Mouse (Mus musculus) G1E (cell line): Measurements from ENCODE around the gene Fam222a. TPM values are rescaled to one million over a fixed set of nuclear protein-coding genes. Genes with fewer than 3 reads are reported as not detected.

Source experiments
- ATAC-seq: 2 replicates; pipeline ENCODE4 v1.8.0; 2016; ENCODE audit warnings: mild to moderate bottlenecking; ENCODE audit not compliant: insufficient number of reproducible peaks, poor library complexity, low FRiP score, severe bottlenecking; ENCODE audit errors: extremely low read depth
- DNase-seq: peaks from one replicate; pipeline ENCODE4 v3.0.0; 2012; ENCODE audit warnings: low spot score
- H3K27me3 ChIP-seq: 2 replicates; pipeline ENCODE4 v1.6.1; 2012; ENCODE audit warnings: mild to moderate bottlenecking, low read length, inconsistent platforms; ENCODE audit not compliant: insufficient read depth
- H3K36me3 ChIP-seq: replicated peaks from 2 replicates; pipeline ENCODE3; 2012; ENCODE audit warnings: mild to moderate bottlenecking, inconsistent platforms
- H3K4me1 ChIP-seq: 2 replicates; pipeline ENCODE4 v1.6.1; 2012; ENCODE audit warnings: low read depth, low read length, inconsistent platforms, mixed read lengths; ENCODE audit not compliant: insufficient read depth
- H3K4me3 ChIP-seq: 2 replicates; pipeline ENCODE4 v1.5.1; 2012; ENCODE audit warnings: low read depth, mild to moderate bottlenecking, inconsistent platforms, low read length, moderate library complexity, mixed read lengths
- H3K9me3 ChIP-seq: replicated peaks from 2 replicates; pipeline ENCODE4 v1.6.1; 2012; ENCODE audit warnings: inconsistent platforms
- CTCF ChIP-seq: IDR thresholded peaks from 2 replicates; pipeline ENCODE4 v1.5.1; 2012; ENCODE audit warnings: low read depth, low read length, inconsistent platforms, mixed read lengths
- GATA1 ChIP-seq: IDR thresholded peaks from 2 replicates; pipeline ENCODE4 v1.6.1; 2012; ENCODE audit warnings: borderline replicate concordance, low read length, inconsistent platforms, mixed read lengths
- GATA2 ChIP-seq: IDR thresholded peaks from 2 replicates; pipeline ENCODE4 v1.6.1; 2012; ENCODE audit warnings: low read depth, low read length, inconsistent platforms, borderline replicate concordance
- POLR2AphosphoS5 ChIP-seq: IDR thresholded peaks from 2 replicates; pipeline ENCODE4 v1.6.1; 2012; ENCODE audit warnings: low read depth, low read length, inconsistent platforms; ENCODE audit not compliant: insufficient replicate concordance
- TAL1 ChIP-seq: conservative IDR thresholded peaks from 2 replicates; pipeline ENCODE4 v1.6.1; 2012; ENCODE audit warnings: low read depth, low read length, inconsistent platforms, mixed read lengths
- polyA plus RNA-seq: library from polyadenylated mRNA; stranded (reverse); fragments of >175 nt; gene quantifications from 2 replicates; pipeline ENCODE4 v1.2.3, GENCODE M21; 2012
- total RNA-seq, 2 experiments: library from RNA; stranded (forward) in 1 of 2; stranded (reverse) in 1 of 2; fragments of 200-1000 nt in 1 of 2; fragments of >200 nt in 1 of 2; fragmentation: Nextera tagmentation in 1 of 2; gene quantifications; 2 replicates each; pipeline ENCODE4 v1.2.3; 2014 to 2017

Fam222a gene
- total and polyA plus RNA-seq, 3 experiments, result 0.71 to 6.9 (median 3.8) TPM

DNA sequence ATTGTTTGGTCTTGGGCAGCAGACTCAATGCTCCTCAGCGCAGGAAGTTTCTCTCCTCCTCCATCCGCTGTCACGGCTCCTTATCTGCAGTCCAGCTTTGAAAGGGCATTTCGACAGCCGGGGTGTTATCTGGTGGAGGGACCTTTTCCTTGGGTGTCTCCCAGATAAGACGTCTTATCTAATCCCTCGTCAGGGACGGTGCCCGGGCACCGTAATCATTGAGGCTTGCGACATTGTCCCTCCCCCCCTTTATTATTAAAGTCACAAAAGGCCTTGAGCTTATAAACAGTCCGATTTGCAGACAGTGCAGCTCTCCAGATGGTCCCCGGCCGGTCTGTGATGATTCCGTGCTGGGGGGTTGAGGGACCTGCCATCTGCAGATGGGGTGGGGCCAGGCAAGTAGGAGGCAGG lies 23.3 kb downstream of the Fam222a start:
- Histone ChIP-seq H3K4me1 (peaks cover 60% of the 10 kb centered on the region), H3K9me3 (no peaks in the 10 kb centered on the region), H3K36me3 (peaks cover 31% of the 10 kb centered on the region), H3K4me3 (peak overlapping the region; percentile 59; the same call in 1 of the 2 replicates), H3K27me3 (peaks cover 28% of the 10 kb centered on the region)
- peak; percentile 88 for DNase-seq
- ATAC-seq, result peak; percentile 87
- no peak for TF ChIP-seq CTCF
- TF ChIP-seq TAL1, result peak; percentile 96

DNA sequence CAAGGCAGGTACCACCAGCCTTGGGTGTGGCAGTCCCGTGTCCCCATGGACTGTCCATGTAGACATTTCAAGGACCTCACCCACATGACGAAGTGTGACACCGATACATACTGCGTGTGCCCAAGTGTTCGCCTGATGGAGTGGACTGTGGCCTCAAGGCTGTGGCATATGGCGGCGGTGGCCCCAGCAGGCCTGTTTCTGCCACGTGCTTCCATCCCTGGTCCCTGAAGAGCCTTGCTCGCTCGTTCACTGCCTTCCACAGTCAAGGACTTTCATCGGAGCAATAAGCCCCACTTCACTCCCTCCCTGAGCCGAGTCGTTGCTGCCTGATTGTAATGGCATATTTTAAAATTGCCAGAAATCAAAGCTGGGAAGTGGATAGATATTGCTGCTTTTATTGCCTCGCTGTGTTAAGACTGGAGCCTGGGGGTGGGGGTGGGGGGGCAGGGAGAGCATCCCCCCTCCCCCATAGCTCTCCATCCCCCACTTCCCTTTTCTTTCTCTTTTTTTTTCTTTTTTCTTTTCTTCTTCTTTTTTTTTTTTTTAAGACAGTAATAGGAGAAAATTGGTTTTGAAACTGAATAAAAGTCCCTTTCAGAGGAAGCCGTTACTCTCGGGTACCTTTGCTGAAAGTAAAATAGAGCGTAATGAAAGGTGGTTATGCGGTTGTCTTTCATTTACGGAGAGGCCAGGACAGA lies 24.8 kb downstream of the Fam222a start:
- TF ChIP-seq GATA2, result no peak
- TF ChIP-seq CTCF, result no peak
- no peak for TF ChIP-seq TAL1
- TF ChIP-seq GATA1, result no peak
- H3K9me3 ChIP-seq, result no peaks in the 10 kb centered on the region
- H3K36me3 ChIP-seq, result peaks cover 35% of the 10 kb centered on the region
- peaks cover 70% of the 10 kb centered on the region for H3K4me1 ChIP-seq
- no peak for ATAC-seq
- peaks cover 37% of the 10 kb centered on the region for H3K27me3 ChIP-seq
- H3K4me3 ChIP-seq, result peak overlapping the region; percentile 59; the same call in 1 of the 2 replicates
- DNase-seq, result no peak

DNA sequence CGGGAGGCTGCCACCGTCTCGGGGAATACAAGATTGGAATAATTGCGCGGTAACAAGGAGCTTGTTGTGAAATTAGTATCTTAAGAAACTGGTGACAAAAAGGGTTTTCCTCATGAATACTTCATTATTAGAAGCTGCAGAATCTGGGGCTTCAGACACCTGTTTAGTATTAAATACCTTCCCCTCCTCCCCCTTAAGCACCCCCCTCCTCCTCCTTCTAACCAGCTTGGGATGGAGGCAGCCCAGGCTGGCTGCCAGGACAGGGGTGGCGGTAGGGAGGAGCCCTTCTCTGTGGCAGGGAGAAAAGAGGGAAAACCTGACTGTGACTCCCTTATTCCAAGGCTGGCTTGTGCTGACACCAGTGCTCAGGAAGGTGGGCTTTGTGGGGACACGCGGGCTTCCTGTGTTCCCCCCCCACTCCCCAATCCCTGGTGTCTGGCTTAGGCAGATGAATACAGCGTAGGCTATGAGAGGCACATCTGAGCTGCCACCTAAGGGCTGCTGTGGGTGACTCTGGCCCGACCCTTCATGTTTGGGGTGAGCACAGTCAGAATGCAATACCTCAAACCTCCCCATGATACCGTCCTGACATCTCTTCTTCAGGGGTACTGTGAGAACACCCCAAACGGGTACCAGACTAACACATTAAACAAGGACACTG lies 25.5 kb downstream of the Fam222a start:
- Histone ChIP-seq H3K36me3 (peaks cover 31% of the 10 kb centered on the region), H3K4me1 (peaks cover 63% of the 10 kb centered on the region), H3K27me3 (peaks cover 38% of the 10 kb centered on the region), H3K9me3 (no peaks in the 10 kb centered on the region), H3K4me3 (no peak overlapping the region)
- DNase-seq (no peak), ATAC-seq (no peak)
- TF ChIP-seq CTCF (no peak), GATA2 (no peak), GATA1 (no peak), TAL1 (no peak), POLR2AphosphoS5 (no peak)

DNA sequence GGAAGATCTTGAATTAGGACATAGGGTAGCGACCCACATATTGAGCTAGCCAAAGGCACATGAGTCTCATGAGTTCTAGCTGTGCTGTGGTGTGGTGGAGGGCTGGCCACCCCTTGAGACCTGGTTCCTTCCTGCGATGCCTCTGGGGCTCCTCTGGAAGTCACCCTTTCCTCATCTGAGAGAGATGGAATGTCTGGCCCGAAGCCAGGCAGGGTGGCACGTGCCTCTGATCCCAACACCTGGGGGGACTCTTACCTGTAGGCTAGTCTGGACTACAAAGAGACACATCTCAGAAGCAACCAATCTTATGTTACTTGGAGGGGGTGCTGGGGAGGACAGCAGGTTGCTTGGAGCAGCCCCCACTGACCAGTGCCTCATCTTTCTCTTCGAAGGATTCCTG lies 26.1 kb downstream of the Fam222a start:
- no peaks in the 10 kb centered on the region for H3K9me3 ChIP-seq
- peaks cover 34% of the 10 kb centered on the region for H3K27me3 ChIP-seq
- H3K4me3 ChIP-seq, result no peak overlapping the region
- TF ChIP-seq TAL1 (no peak), GATA2 (no peak), CTCF (no peak), POLR2AphosphoS5 (no peak), GATA1 (no peak)
- ATAC-seq, result no peak
- no peak for DNase-seq
- peaks cover 57% of the 10 kb centered on the region for H3K4me1 ChIP-seq
- peaks cover 25% of the 10 kb centered on the region for H3K36me3 ChIP-seq

DNA sequence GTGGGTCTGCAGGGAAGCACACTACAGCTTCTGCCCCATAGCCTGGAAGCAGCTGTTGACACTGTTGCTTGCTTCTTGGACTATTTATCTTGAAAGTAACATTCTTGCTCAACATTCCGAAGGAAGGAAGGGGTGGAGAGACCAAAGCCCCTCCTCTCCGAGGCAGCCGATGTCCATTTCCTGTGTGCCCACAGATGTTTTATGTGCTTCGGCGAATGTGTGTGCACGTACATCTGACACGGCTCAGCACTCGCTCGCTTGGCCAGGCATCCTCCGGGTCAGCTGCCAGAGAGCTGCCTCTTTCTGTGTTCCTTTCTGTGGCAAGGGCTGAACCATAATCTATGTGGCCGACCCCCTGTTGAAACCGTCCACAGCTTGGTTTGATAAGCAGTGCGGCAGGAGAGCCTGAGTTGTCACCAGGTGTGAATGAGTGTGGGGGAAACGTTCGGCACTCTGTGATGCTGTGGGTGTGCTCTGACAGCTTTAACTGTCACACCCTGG lies 27.0 kb downstream of the Fam222a start:
- Histone ChIP-seq H3K4me1 (peaks cover 48% of the 10 kb centered on the region), H3K27me3 (peaks cover 38% of the 10 kb centered on the region), H3K36me3 (peaks cover 25% of the 10 kb centered on the region), H3K4me3 (no peak overlapping the region), H3K9me3 (no peaks in the 10 kb centered on the region)
- DNase-seq (no peak), ATAC-seq (no peak)
- TF ChIP-seq GATA2 (no peak), TAL1 (no peak), CTCF (no peak), GATA1 (no peak), POLR2AphosphoS5 (no peak)

DNA sequence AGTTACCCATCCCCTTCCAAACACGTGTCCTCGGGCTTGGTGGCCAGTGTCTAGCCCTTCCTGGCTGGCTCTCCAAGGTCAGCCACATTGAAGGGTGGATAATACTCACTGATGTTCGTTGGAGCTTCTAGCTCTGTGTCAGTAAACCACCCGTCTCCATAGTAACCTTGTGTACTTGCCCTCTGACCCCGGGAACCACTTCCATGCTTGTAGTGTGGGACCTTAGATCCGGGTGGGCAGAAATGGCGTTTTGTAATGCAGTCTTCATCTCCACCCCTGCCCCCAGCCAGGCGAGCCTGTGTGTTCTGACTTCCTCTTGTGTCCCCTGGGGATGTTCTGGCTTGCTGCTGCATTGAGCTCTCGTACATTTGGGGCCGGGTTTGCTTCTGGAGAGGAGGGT lies 28.8 kb downstream of the Fam222a start:
- peaks cover 30% of the 10 kb centered on the region for H3K4me1 ChIP-seq
- no peaks in the 10 kb centered on the region for H3K9me3 ChIP-seq
- ATAC-seq (no peak), DNase-seq (no peak)
- H3K36me3 ChIP-seq, result peaks cover 25% of the 10 kb centered on the region
- H3K27me3 ChIP-seq, result peaks cover 41% of the 10 kb centered on the region
- no peak overlapping the region for H3K4me3 ChIP-seq
- no peak for TF ChIP-seq POLR2AphosphoS5
- no peak for TF ChIP-seq GATA1
- no peak for TF ChIP-seq TAL1
- TF ChIP-seq CTCF, result no peak
- no peak for TF ChIP-seq GATA2
